Mouse (Mus musculus): ENCODE results near the gene Fto. TPM values are rescaled to one million over a fixed set of nuclear protein-coding genes. Genes with fewer than 3 reads are reported as not detected.

Fto gene
- total and polyA plus RNA-seq, 2 experiments from 2014 or later, result 41.1 to 50.6 TPM

DNA sequence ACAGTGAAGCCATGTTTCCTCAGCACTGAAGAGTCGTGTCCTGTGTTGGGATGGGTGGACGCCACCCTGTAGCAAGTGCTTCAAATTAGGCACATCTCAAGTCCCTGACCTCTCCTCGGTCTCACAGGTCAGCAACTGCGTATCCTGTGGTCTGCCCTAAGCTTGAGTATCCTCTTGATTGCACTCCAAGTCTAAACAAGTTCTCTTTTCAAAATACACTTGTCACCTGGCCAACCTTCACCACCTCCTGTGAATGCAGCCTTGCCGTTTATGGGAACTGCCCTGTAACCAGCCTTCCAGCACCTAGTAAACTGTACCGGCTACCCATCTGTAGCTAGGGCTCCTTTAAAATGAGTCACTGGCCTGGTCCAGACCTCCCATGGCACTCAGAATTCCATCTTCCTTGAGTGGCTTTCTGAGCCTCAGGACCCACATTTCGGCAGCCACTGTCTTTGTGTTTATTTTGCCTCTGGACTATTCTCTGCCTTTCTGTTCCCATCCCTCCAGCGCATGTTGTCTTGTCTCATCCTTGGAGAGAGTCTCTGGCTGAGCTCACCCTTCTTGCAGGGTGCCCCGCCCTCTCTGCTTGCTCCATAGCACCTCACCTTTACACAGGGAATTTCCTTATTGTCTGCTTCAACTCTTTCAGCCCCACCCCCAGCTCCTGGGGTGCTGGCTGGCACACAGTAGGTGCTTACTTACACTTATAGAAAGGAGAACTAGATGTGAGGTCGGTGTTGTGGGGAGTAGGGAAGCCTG lies 181.4 kb downstream of the Fto start:
- Histone ChIP-seq H3K27ac (ENCODE audit: low read depth) (no peak overlapping the region), H3K36me3 (replicated peaks; ENCODE audit: control insufficient read depth, insufficient read depth, low read length) (no peaks in the 10 kb centered on the region), H3K4me3 (ENCODE audit: low read depth, low read length) (no peak overlapping the region), H3K9ac (replicated peaks; ENCODE audit: low read depth, low read length) (no peak overlapping the region), H3K4me1 (ENCODE audit: control insufficient read depth, insufficient read depth) (0 out of 2 replicates have a peak, but pooled peaks cover 11% of the 10 kb centered on the region), H3K9me3 (replicated peaks; ENCODE audit: control insufficient read depth, low read length) (no peaks in the 10 kb centered on the region), H3K4me2 (ENCODE audit: low read depth, low read length) (no peak overlapping the region), H3K27me3 (ENCODE audit: control insufficient read depth, insufficient read depth, low read length) (no peaks in the 10 kb centered on the region)
- no peak for ATAC-seq (ENCODE audit: insufficient read depth, low read depth)
- TF ChIP-seq EP300 (IDR thresholded peaks at IDR 0.05; ENCODE audit: low read depth) (no peak), CTCF (IDR thresholded peaks at IDR 0.05; ENCODE audit: low read depth) (no peak)
- no peak for DNase-seq (ENCODE audit: low spot score)
- WGBS, result 67% methylated on average over 10 of the region's 10 CpGs

DNA sequence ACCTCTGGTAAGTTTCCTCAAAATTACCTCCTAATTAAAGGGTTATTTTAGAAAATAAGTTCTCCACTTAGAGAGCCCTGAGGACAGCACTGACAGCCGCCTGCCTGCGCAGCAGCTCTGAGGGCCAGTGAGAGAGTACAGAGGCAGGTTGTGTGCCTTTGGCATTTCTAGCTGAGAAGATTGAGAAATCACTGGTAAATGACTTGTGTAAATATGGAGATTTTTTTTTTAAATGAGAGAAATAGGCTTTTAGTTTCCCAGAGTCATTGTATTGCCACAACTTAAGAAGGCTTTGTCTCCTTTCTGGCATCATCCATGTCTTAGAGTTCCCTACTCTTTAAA lies 181.9 kb downstream of the Fto start:
- H3K4me2 ChIP-seq (ENCODE audit: low read depth, low read length), result no peak overlapping the region
- WGBS, result 78% methylated on average over 2 of the region's 2 CpGs
- no peak for ATAC-seq (ENCODE audit: insufficient read depth, low read depth)

GRCm38 (mm10) chr8:91496000-91496399 lies 182.7 kb downstream of the Fto start:
- Histone ChIP-seq H3K4me3 (ENCODE audit: low read depth, low read length) (no peak overlapping the region), H3K27me3 (ENCODE audit: control insufficient read depth, insufficient read depth, low read length) (no peaks in the 10 kb centered on the region), H3K27ac (ENCODE audit: low read depth) (no peak overlapping the region), H3K4me1 (ENCODE audit: control insufficient read depth, insufficient read depth) (0 out of 2 replicates have a peak, but pooled peaks cover 11% of the 10 kb centered on the region), H3K9ac (replicated peaks; ENCODE audit: low read depth, low read length) (no peak overlapping the region), H3K4me2 (ENCODE audit: low read depth, low read length) (no peak overlapping the region), H3K9me3 (replicated peaks; ENCODE audit: control insufficient read depth, low read length) (no peaks in the 10 kb centered on the region), H3K36me3 (replicated peaks; ENCODE audit: control insufficient read depth, insufficient read depth, low read length) (no peaks in the 10 kb centered on the region)
- DNase-seq (ENCODE audit: low spot score) (no peak), ATAC-seq (ENCODE audit: insufficient read depth, low read depth) (no peak)
- TF ChIP-seq CTCF (IDR thresholded peaks at IDR 0.05; ENCODE audit: low read depth), result no peak
- TF ChIP-seq EP300 (IDR thresholded peaks at IDR 0.05; ENCODE audit: low read depth), result no peak

More for the DNA sequence above, 181.9 kb downstream of the Fto start:
- no peak overlapping the region for H3K4me3 ChIP-seq (ENCODE audit: low read depth, low read length)
- 0 out of 2 replicates have a peak, but pooled peaks cover 11% of the 10 kb centered on the region for H3K4me1 ChIP-seq (ENCODE audit: control insufficient read depth, insufficient read depth)
- H3K9ac ChIP-seq (replicated peaks; ENCODE audit: low read depth, low read length), result no peak overlapping the region
- no peak for DNase-seq (ENCODE audit: low spot score)
- H3K36me3 ChIP-seq (replicated peaks; ENCODE audit: control insufficient read depth, insufficient read depth, low read length), result no peaks in the 10 kb centered on the region
- no peak overlapping the region for H3K27ac ChIP-seq (ENCODE audit: low read depth)
- no peaks in the 10 kb centered on the region for H3K27me3 ChIP-seq (ENCODE audit: control insufficient read depth, insufficient read depth, low read length)
- TF ChIP-seq CTCF (IDR thresholded peaks at IDR 0.05; ENCODE audit: low read depth) (no peak), EP300 (IDR thresholded peaks at IDR 0.05; ENCODE audit: low read depth) (no peak)
- H3K9me3 ChIP-seq (replicated peaks; ENCODE audit: control insufficient read depth, low read length), result no peaks in the 10 kb centered on the region

DNA sequence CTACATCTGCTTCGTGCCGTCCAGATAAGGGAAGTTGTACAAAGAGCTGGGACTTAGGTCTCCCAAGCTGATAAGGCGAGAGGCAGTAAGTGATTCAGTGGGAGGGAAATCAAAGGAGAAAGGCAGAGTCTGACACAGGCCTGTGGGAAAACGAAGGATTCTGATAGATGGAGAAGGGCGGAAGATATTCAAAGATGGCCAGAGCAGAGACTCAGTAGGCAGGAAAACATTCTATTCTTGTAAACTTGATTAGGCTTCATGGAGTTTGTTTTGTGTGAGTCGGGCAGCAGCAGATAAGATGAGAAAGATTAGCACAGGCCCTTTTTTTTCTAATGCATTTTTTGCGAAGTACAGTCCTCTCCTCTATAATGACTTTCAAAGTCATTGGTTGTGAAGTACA lies 183.6 kb downstream of the Fto start:
- Histone ChIP-seq H3K9me3 (replicated peaks; ENCODE audit: control insufficient read depth, low read length) (no peaks in the 10 kb centered on the region), H3K27ac (ENCODE audit: low read depth) (no peak overlapping the region), H3K4me2 (ENCODE audit: low read depth, low read length) (no peak overlapping the region), H3K4me3 (ENCODE audit: low read depth, low read length) (no peak overlapping the region), H3K36me3 (replicated peaks; ENCODE audit: control insufficient read depth, insufficient read depth, low read length) (no peaks in the 10 kb centered on the region), H3K27me3 (ENCODE audit: control insufficient read depth, insufficient read depth, low read length) (no peaks in the 10 kb centered on the region), H3K9ac (replicated peaks; ENCODE audit: low read depth, low read length) (no peak overlapping the region), H3K4me1 (ENCODE audit: control insufficient read depth, insufficient read depth) (0 out of 2 replicates have a peak, but pooled peaks cover 11% of the 10 kb centered on the region)
- 35% methylated on average over 7 of the region's 7 CpGs for WGBS
- ATAC-seq (ENCODE audit: insufficient read depth, low read depth) (no peak), DNase-seq (ENCODE audit: low spot score) (no peak)
- no peak for TF ChIP-seq EP300 (IDR thresholded peaks at IDR 0.05; ENCODE audit: low read depth)
- TF ChIP-seq CTCF (IDR thresholded peaks at IDR 0.05; ENCODE audit: low read depth), result no peak

- no peak overlapping the region for H3K4me3 ChIP-seq (ENCODE audit: low read depth, low read length)
- no peaks in the 10 kb centered on the region for H3K36me3 ChIP-seq (replicated peaks; ENCODE audit: control insufficient read depth, insufficient read depth, low read length)
- H3K4me2 ChIP-seq (ENCODE audit: low read depth, low read length), result no peak overlapping the region
- no peak for ATAC-seq (ENCODE audit: insufficient read depth, low read depth)
- no peak overlapping the region for H3K9ac ChIP-seq (replicated peaks; ENCODE audit: low read depth, low read length)
- no peak overlapping the region for H3K27ac ChIP-seq (ENCODE audit: low read depth)
- TF ChIP-seq CTCF (IDR thresholded peaks at IDR 0.05; ENCODE audit: low read depth) (no peak), EP300 (IDR thresholded peaks at IDR 0.05; ENCODE audit: low read depth) (no peak)
- DNase-seq (ENCODE audit: low spot score), result no peak
- WGBS, result 63% methylated on average over 9 of the region's 9 CpGs
- H3K4me1 ChIP-seq (ENCODE audit: control insufficient read depth, insufficient read depth), result peaks cover 11% of the 10 kb centered on the region; the same call in 1 of the 2 replicates
- no peaks in the 10 kb centered on the region for H3K27me3 ChIP-seq (ENCODE audit: control insufficient read depth, insufficient read depth, low read length)
- H3K9me3 ChIP-seq (replicated peaks; ENCODE audit: control insufficient read depth, low read length), result no peaks in the 10 kb centered on the region
These were observed 185.3 kb downstream of the Fto start for GRCm38 (mm10) chr8:91498611-91499010.

GRCm38 (mm10) chr8:91499303-91499702 lies 186.0 kb downstream of the Fto start:
- no peak overlapping the region for H3K9ac ChIP-seq (replicated peaks; ENCODE audit: low read depth, low read length)
- no peaks in the 10 kb centered on the region for H3K27me3 ChIP-seq (ENCODE audit: control insufficient read depth, insufficient read depth, low read length)
- no peak for ATAC-seq (ENCODE audit: insufficient read depth, low read depth)
- H3K36me3 ChIP-seq (replicated peaks; ENCODE audit: control insufficient read depth, insufficient read depth, low read length), result no peaks in the 10 kb centered on the region
- no peak for DNase-seq (ENCODE audit: low spot score)
- 72% methylated on average over 2 of the region's 2 CpGs for WGBS
- no peaks in the 10 kb centered on the region for H3K9me3 ChIP-seq (replicated peaks; ENCODE audit: control insufficient read depth, low read length)
- no peak overlapping the region for H3K27ac ChIP-seq (ENCODE audit: low read depth)
- no peak overlapping the region for H3K4me3 ChIP-seq (ENCODE audit: low read depth, low read length)
- no peak overlapping the region for H3K4me2 ChIP-seq (ENCODE audit: low read depth, low read length)
- no peak for TF ChIP-seq CTCF (IDR thresholded peaks at IDR 0.05; ENCODE audit: low read depth)
- TF ChIP-seq EP300 (IDR thresholded peaks at IDR 0.05; ENCODE audit: low read depth), result no peak
- H3K4me1 ChIP-seq (ENCODE audit: control insufficient read depth, insufficient read depth), result peaks cover 17% of the 10 kb centered on the region
